Mouse (Mus musculus) cerebellum, adult 2 months (tissue): ENCODE data around the gene Zfhx3.

ENCODE experiments used
- CTCF ChIP-seq: fragments of 200-500 bp; IDR thresholded peaks from 2 replicates; pipeline ENCODE4 v1.5.1; 2011; ENCODE audit warnings: low read depth, mild to moderate bottlenecking, control low read depth, low read length, moderate library complexity, borderline replicate concordance; ENCODE audit not compliant: insufficient read depth
- POLR2A ChIP-seq: fragments of 200-500 bp; IDR thresholded peaks from 2 replicates; pipeline ENCODE4 v1.6.1; 2011; ENCODE audit warnings: low read length, control low read depth, borderline replicate concordance; ENCODE audit not compliant: insufficient read depth

DNA sequence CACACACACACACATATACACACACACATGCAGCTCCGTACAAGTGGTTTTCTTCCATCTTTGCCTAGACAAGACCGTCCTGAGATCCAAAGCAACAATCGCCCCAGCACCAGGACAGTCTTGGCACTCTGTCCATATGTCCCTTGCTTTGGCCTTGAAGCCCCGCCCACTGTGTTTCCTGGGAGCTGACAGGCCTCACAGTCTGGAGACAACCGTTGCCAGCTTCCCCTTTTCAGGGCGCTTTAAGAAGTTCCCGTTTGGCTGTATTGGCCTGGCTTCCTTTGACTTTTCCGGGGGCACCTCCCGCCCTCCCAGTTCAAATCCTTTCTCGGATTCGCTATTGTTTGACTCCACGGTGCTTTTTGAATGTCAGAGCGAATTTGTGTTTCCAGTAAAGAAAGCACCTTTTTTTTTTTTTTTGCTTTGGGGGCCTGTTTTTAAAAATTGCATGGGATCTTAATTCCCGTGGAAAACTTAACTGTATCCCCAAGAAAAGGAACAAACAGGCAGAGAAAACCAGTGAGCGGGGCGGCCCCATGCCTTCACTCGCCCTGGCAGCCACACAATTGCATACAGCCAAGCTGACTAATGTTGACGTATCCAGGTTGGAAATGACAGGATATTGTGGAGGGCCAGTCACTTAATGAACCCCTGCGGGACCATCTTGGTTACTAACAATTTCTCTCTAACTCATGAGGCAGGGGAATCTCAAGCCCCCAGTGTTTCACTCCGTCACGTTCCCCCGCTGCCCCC is 444.9 kb downstream of the Zfhx3 start:
- no peak for TF ChIP-seq POLR2A
- TF ChIP-seq CTCF: no peak
